Mouse (Mus musculus): ENCODE results near the gene Rab3b. TPM values are rescaled to one million over a fixed set of nuclear protein-coding genes. Genes with fewer than 3 reads are reported as not detected.

The Rab3b gene
- 141 and 148 TPM in 2 replicates for polyA plus RNA-seq (2015; fragmentation: Nextera tagmentation; extraction: Ambion mirVana)

GRCm38 (mm10) chr4:108878963-108879822 lies at the start of gene Rab3b:
Gene Rab3b (plus strand): TSS chr4:108879063.
- no peaks in the 10 kb centered on the region for H3K27me3 ChIP-seq (replicated peaks)
- peak within 1 kb of the TSS; percentile 66 for H3K27ac ChIP-seq
- WGBS = under 1% methylated on average over 46 of the region's 46 CpGs
- H3K4me3 ChIP-seq = peak within 1 kb of the TSS; percentile 66
- no peaks in the 10 kb centered on the region for H3K36me3 ChIP-seq (replicated peaks)
- H3K4me2 ChIP-seq = peak within 1 kb of the TSS; percentile 83
- peaks cover 10% of the 10 kb centered on the region; the same call in 1 of the 2 replicates for H3K4me1 ChIP-seq
- H3K9ac ChIP-seq = peak within 1 kb of the TSS; percentile 68
- no peaks in the 10 kb centered on the region for H3K9me3 ChIP-seq
- peak; percentile 95 for ATAC-seq (replicated peaks)

DNA sequence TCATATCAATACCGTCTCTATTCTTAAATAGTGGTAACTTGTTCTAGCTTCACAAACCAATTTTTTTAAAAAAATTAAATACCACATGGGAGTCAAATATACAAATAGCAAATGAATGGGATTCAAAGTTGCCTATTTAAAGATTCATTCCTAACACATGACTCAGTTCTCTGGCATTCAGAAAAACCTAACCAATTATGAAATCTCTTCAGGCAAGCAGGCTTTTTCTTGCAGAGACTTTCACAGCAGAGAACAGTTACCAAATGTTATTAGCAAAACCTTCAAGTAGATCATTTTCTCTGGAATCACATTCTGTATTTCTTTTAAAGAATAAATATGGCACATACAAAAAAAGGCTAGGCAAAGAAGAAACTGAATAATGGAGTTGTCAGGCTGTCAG lies 48.2 kb upstream of the Rab3b start:
- Histone ChIP-seq H3K27ac (no peak overlapping the region), H3K36me3 (replicated peaks) (peaks cover 22% of the 10 kb centered on the region), H3K4me2 (no peak overlapping the region), H3K4me1 (peaks cover 21% of the 10 kb centered on the region), H3K9me3 (no peaks in the 10 kb centered on the region), H3K9ac (no peak overlapping the region), H3K27me3 (replicated peaks) (no peaks in the 10 kb centered on the region), H3K4me3 (no peak overlapping the region)
- no peak for ATAC-seq (replicated peaks)
- 89% methylated on average over 1 of the region's 1 CpGs for WGBS

DNA sequence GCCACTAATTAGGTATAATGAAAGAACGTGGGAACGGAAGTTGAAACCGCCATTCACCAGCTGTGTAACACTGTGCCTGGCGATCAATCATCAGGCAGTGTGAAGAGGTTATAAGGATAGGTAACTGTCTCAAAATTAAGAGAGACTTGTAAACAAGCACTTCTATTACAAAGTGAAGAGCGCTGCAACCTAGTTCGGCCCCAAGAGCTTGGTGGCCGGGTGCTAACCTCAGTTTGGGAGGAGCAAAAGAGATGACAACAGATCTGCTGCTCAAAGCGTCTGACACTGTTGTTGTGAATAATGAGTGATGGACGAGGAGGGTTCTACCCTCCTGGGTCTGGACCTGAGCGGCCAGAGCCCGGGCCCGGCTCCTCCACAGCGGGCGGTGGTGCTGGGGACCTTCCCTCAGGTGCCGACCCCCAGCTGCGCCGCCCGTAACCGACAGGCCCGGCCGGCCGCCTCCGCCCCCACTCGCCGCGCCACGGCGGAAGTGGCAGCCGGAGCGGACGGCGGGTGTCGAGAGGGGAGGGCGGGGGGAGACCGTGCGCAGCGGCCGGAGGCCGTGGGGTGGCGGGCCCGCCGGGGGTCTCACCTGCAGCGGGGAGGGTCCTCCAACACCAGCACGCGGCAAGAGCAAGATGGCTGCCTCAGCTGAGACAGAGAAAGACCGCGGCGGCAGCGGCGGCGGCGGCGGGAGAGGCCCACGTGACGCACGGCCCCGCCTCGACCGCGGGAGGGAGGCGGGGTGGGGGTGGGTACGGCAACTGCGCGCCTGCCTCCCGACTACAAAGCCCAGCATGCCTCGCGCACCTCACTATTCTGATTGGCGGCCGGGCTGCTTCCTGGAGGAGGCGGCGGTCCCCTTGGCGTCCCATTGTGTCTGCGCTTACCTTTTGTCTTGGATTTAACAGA lies 45.7 kb upstream of the Rab3b start, which contains the start of gene Btf3l4:
TSS of gene Btf3l4 (minus strand) at position 699 of the 912 bp plus-strand sequence.
- Histone ChIP-seq H3K36me3 (replicated peaks) (0 out of 2 replicates have a peak, but pooled peaks cover 10% of the 10 kb centered on the region), H3K27ac (peak within 1 kb of the TSS; percentile 99), H3K27me3 (replicated peaks) (no peaks in the 10 kb centered on the region), H3K9me3 (no peaks in the 10 kb centered on the region), H3K4me1 (peaks cover 35% of the 10 kb centered on the region), H3K4me2 (peak within 1 kb of the TSS; percentile 58), H3K9ac (peak within 1 kb of the TSS; percentile 99), H3K4me3 (peak within 1 kb of the TSS; percentile 90)
- ATAC-seq (replicated peaks) = peak; percentile 96
- WGBS = under 1% methylated on average over 71 of the region's 73 CpGs

DNA sequence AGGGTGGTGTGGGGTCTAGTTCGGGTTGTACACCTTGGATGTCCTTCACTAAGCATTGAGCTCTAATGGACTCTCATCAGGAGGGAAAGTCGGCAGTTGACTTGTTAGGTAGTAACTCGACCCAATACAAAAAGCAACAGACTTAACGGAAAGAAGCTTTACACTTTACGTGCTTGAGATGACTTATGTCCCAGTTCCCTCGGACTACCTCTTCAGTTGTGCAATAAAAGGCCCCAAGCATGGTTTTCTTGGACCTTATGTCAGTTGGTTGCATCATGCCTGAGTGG lies 45.1 kb upstream of the Rab3b start:
- Histone ChIP-seq H3K27me3 (replicated peaks) (no peaks in the 10 kb centered on the region), H3K9ac (peak overlapping the region; percentile 92), H3K4me1 (peaks cover 35% of the 10 kb centered on the region), H3K4me2 (peak overlapping the region; percentile 58), H3K9me3 (no peaks in the 10 kb centered on the region), H3K36me3 (replicated peaks) (0 out of 2 replicates have a peak, but pooled peaks cover 6% of the 10 kb centered on the region), H3K4me3 (peak overlapping the region; percentile 90), H3K27ac (peak overlapping the region; percentile 99)
- ATAC-seq (replicated peaks) = no peak
- under 1% methylated on average over 6 of the region's 6 CpGs for WGBS

- H3K27ac ChIP-seq = peak within 1 kb of the TSS; percentile 99
- H3K36me3 ChIP-seq (replicated peaks) = 0 out of 2 replicates have a peak, but pooled peaks cover 4% of the 10 kb centered on the region
- H3K4me2 ChIP-seq = peak within 1 kb of the TSS; percentile 58
- no peaks in the 10 kb centered on the region for H3K27me3 ChIP-seq (replicated peaks)
- ATAC-seq (replicated peaks) = peak; percentile 82
- H3K9me3 ChIP-seq = no peaks in the 10 kb centered on the region
- H3K4me1 ChIP-seq = peaks cover 35% of the 10 kb centered on the region
- peak within 1 kb of the TSS; percentile 99 for H3K9ac ChIP-seq
- under 1% methylated on average over 34 of the region's 34 CpGs for WGBS
- H3K4me3 ChIP-seq = peak within 1 kb of the TSS; percentile 90
Observed at GRCm38 (mm10) chr4:108834115-108834970, 44.5 kb upstream of the Rab3b start, which contains the start of gene Txndc12. Gene Txndc12 (plus strand): TSS chr4:108834601.

- 0 out of 2 replicates have a peak, but pooled peaks cover 3% of the 10 kb centered on the region for H3K36me3 ChIP-seq (replicated peaks)
- peak overlapping the region; percentile 90 for H3K4me3 ChIP-seq
- peak overlapping the region; percentile 61 for H3K9ac ChIP-seq
- H3K27ac ChIP-seq = peak overlapping the region; percentile 99
- H3K27me3 ChIP-seq (replicated peaks) = no peaks in the 10 kb centered on the region
- WGBS = 1% methylated on average over 15 of the region's 15 CpGs
- ATAC-seq (replicated peaks) = no peak
- H3K9me3 ChIP-seq = no peaks in the 10 kb centered on the region
- H3K4me1 ChIP-seq = peaks cover 35% of the 10 kb centered on the region
- peak overlapping the region; percentile 58 for H3K4me2 ChIP-seq
Observed at GRCm38 (mm10) chr4:108834971-108835311, 43.9 kb upstream of the Rab3b start.

DNA sequence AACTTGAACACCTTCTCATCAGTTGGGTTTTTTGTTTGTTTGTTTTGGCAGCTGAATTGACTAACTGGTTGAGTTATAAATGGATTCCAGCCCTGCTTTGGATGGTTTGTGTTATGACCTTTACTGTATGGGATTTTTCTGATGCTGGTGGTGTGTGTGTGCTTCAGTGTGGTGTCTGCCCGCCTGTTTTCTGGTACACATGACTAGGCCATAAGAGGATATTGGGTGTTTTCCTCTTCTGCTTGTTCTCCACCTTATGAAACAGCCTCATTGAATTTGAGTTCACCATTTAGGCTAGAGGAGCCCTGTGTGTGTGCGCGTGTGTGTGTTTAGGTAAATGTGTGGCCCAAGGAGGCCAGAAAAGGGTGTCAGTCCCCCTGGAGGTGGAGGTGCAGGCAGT lies 43.4 kb upstream of the Rab3b start:
- Histone ChIP-seq H3K9me3 (no peaks in the 10 kb centered on the region), H3K9ac (peak overlapping the region; percentile 61), H3K27ac (peak overlapping the region; percentile 99; the same call in 1 of the 2 replicates), H3K36me3 (replicated peaks) (no peaks in the 10 kb centered on the region), H3K4me3 (peak overlapping the region; percentile 90), H3K27me3 (replicated peaks) (no peaks in the 10 kb centered on the region), H3K4me2 (peak overlapping the region; percentile 58), H3K4me1 (peaks cover 35% of the 10 kb centered on the region)
- ATAC-seq (replicated peaks) = no peak
- 63% methylated on average over 3 of the region's 3 CpGs for WGBS

- H3K9ac ChIP-seq = no peak overlapping the region
- ATAC-seq (replicated peaks) = no peak
- 89% methylated on average over 4 of the region's 4 CpGs for WGBS
Observed at GRCm38 (mm10) chr4:108838031-108838430, 40.8 kb upstream of the Rab3b start.

DNA sequence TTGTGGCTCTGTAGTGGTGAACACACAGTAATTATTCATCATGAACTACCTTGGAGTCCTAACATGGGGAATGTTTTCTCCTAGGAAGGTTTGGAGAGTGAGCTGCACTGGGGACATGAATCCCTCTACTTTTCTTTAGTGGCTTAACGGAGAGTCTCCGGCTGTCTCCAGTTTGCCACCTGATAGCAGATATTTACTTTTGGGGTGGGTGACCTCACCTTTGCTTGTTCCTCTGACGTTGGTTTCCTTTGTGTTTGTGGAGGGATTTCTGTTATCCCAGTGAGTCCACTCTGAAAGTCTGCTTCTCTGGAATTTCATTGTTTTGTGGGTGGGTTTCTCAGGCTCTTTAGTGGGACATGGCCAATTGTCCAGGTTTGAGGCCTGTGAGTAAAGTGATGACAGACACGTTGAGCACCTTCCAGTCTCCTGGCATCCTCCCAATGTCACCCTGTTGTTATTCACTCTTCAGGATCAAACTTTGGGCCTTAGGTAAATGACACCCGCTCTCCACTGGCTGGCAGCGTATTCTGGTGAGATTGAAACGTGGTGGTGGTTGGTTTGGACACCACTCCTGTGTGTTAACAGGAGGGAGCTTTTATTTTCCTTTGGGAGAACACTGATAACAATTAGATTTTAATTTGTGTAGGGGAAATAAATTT lies 36.8 kb upstream of the Rab3b start:
- H3K4me1 ChIP-seq = peaks cover 2% of the 10 kb centered on the region
- no peak for ATAC-seq (replicated peaks)
- WGBS = 88% methylated on average over 7 of the region's 7 CpGs
- H3K36me3 ChIP-seq (replicated peaks) = no peaks in the 10 kb centered on the region
- no peak overlapping the region for H3K4me2 ChIP-seq
- H3K9ac ChIP-seq = no peak overlapping the region
- H3K27ac ChIP-seq = no peak overlapping the region
- H3K9me3 ChIP-seq = no peaks in the 10 kb centered on the region
- H3K27me3 ChIP-seq (replicated peaks) = no peaks in the 10 kb centered on the region
- no peak overlapping the region for H3K4me3 ChIP-seq

More at GRCm38 (mm10) chr4:108838031-108838430, 40.8 kb upstream of the Rab3b start:
- no peaks in the 10 kb centered on the region for H3K36me3 ChIP-seq (replicated peaks)
- H3K9me3 ChIP-seq = no peaks in the 10 kb centered on the region
- H3K4me2 ChIP-seq = no peak overlapping the region
- no peak overlapping the region for H3K27ac ChIP-seq
- peaks cover 18% of the 10 kb centered on the region for H3K4me1 ChIP-seq
- no peak overlapping the region for H3K4me3 ChIP-seq
- no peaks in the 10 kb centered on the region for H3K27me3 ChIP-seq (replicated peaks)

GRCm38 (mm10) chr4:108843336-108843735 lies 35.5 kb upstream of the Rab3b start:
- Histone ChIP-seq H3K9me3 (no peaks in the 10 kb centered on the region), H3K36me3 (replicated peaks) (no peaks in the 10 kb centered on the region), H3K9ac (no peak overlapping the region), H3K4me3 (no peak overlapping the region), H3K4me1 (peaks cover 4% of the 10 kb centered on the region), H3K27me3 (replicated peaks) (no peaks in the 10 kb centered on the region), H3K4me2 (no peak overlapping the region), H3K27ac (no peak overlapping the region)
- ATAC-seq (replicated peaks) = no peak

Measured in midbrain, embryonic 15.5 days (tissue).